Mouse (Mus musculus) cerebellum, postnatal 14 days (tissue): ENCODE results near the gene Scgb1b12.
"Not testable (repeated sequence)": the region's sequence is repeated elsewhere in the genome, so short reads cannot be mapped to it uniquely, and the experiment has no call there.

Experiments
- DNase-seq, 2 experiments: peaks; one replicate each; pipeline ENCODE4 v3.0.0; 2021; ENCODE audit warnings: mixed read lengths in 2 of 2

The Scgb1b12 gene

GRCm38 (mm10) chr7:32333882-32334281, at the start of gene Scgb1b12:
TSS of gene Scgb1b12 (plus strand) at chr7:32334182.
- not testable (repeated sequence) for DNase-seq

- not testable (repeated sequence) for DNase-seq
Observed at GRCm38 (mm10) chr7:32327145-32327544, 6.8 kb upstream of the Scgb1b12 start, which contains the start of gene Scgb2b12. TSS of gene Scgb2b12 (minus strand) at chr7:32327245.
